Mouse (Mus musculus): ENCODE results near the gene Hspa8.
"Not testable (repeated sequence)": the region's sequence is repeated elsewhere in the genome, so short reads cannot be mapped to it uniquely, and the experiment has no call there.

The Hspa8 gene

DNA sequence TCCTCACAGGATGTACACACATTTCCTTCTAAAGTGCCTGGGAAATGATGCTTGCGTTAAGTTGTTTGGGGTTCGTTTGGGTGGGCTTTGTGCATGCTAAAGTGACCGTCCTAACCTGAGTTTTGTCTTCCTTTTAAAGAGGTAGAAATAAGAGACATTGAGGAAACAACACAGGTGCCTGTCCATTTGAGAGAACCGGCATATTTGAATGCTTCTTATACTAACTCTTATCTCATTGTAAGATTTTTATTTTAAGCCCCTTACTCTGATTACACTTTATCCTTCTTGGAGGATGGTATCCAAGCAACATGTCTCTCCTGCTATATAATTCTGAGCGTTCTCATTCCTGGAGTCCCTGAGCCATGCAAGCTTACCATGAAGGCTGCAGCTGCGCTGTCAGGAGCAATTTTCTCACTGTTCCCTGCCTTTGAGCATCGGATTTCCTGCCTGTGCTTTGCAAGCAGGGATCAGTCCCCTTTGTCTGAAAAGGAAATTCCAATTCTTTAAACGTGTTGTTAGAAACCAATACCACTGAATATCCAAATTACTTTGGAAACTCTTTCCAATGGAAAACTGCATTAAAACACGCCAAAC is 16.3 kb upstream of the Hspa8 start:
- peak; percentile 70 for DNase-seq (ENCODE audit: low spot score)

DNA sequence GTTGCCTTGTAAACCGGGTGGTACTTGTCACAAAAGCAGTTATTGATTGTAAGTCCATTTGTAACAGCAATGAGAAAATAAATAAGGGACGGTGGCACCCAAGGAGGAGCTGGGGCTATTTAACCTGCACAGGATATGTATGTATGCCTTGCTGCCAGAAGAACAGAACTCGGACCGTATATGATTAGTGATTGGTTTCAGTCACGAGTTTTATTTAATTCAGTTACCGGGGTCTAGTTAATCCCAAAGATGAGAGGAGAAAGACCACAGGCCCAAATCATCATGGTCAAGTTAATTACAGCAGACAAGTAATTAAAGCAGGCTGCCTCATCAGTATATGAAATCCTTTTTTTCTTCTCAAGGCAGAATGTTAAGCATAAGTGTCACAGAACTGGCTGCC is 15.3 kb upstream of the Hspa8 start:
- DNase-seq (ENCODE audit: low spot score): no peak

DNA sequence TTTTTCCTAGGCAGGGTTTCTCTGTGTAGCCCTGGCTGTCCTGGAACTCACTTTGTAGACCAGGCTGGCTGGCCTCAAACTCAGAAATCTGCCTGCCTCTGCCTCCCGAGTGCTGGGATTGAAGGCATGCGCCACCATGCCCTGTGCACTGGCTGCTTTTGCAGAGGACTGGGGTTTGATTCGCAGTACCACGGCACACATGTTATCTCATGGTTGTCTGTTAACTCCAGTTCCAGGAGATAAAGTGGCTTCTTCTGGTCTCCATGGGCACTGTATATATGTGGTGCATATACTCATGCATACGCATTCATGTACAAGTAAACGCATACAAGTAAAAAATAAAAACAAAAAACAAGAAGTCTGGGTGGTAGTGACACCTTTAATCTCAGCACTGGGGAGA is 14.0 kb upstream of the Hspa8 start:
- not testable (repeated sequence) for DNase-seq (ENCODE audit: low spot score)

DNA sequence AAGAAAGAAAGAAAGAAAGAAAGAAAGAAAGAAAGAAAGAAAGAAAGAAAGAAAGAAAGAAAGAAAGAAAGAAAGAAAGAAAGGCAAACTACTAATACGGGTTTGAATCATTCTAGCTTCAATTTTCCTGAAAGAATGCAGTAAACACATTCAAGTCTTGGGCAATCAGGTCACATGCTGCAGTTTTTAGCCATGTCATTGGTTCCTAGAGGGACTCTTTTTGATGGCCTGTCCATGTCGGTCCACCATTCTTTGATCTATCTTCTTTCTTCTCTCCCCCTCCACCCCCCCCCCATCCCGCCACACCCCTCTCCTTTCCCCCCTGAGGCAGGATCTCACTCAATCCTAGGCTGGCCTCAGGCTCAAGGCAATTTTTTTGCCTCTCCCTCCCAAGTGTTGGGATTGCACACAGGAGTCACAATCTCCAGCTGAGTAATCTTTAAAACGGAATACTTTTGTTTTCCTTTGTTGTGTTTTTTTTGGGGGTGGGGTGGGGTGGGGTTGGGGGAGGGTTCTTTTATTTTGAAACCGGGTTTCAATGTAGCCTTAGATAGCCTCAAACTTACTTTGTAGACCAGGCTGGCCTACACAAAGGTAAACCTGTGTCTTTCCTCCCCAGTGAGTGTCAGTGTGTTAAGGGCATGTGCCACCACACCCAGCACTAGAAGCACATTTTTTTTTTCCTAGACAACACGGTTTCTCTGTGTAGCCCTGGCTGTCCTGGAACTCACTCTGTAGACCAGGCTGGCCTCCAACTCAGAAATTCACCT is 8.7 kb upstream of the Hspa8 start:
- no peak for DNase-seq (ENCODE audit: low spot score)

DNA sequence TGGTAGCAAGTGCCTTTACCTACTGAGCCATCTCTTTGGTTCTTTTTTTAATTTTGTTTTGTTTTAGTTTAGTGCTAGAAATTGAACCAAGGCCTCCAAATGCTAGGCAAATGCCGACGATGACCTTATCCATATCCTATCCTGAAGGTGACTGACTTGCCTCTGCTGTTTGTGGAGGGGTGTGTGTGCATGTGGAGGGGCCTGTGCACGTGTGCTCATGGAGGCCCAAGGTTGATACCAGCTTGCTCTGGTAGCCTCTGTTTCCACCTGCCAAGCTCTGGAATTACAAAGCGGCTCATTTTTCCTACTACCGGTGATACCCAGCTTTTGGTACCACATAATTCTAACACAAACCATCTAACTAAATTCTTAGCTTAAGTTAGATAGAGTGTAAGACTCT is 7.2 kb upstream of the Hspa8 start:
- no peak for DNase-seq (ENCODE audit: low spot score)

DNA sequence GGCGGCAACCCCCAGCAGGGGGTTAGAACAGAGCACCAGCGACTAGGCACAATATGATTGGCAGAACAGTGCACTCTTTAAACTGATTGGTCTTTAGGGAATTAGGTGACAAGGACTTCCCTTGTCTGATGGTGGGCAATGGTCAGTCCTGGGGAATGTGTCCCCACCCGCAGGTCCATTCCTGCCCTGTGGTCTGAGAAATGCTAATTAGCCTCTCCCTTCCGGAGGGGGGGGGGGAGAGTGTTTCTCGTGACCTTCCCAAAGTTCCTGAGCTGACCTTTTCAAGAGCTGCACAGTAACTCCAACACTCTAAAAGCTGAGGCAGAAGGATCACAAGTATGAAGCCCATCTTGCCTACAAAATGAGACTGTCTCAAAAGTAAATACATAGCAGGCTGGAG is 6.5 kb upstream of the Hspa8 start:
- DNase-seq (ENCODE audit: low spot score): no peak

DNA sequence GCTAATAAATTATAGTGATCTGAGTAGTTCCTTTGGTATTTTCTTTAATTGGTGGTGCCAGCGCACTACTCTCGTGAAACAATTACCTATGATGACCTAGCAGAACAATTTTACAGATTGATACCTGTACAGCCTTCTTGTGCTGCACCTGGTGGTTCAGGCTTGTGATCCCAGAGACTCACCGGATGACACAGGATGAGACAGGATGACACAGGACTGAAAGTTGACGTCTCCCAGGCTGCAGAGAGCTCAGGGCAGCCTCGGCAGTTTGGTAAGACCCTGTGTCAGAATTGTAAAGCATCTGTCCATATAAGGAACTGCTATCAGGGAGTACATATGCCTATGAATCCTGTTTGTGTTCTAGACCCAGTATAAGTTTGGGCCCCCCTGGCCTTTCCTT is 5.9 kb upstream of the Hspa8 start:
- no peak for DNase-seq (ENCODE audit: low spot score)

DNA sequence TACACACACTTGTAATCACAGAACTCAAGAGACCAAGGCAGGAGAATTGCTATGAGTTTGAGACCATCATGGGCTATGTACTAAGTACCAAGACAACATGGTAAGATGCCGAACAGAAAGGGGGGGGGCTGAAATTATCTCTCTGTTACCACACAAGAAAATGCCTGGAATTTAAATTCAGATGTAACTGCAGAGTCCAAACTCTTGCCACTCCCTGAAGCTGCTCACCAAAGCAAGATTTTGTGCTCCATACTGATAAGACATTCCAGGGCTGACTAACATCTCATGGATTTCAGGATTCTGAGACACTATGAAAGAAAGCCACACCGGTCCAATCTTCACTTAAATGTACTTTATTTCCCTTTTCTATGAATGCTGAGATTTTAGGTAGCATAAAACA is 5.2 kb upstream of the Hspa8 start:
- no peak for DNase-seq (ENCODE audit: low spot score)

DNA sequence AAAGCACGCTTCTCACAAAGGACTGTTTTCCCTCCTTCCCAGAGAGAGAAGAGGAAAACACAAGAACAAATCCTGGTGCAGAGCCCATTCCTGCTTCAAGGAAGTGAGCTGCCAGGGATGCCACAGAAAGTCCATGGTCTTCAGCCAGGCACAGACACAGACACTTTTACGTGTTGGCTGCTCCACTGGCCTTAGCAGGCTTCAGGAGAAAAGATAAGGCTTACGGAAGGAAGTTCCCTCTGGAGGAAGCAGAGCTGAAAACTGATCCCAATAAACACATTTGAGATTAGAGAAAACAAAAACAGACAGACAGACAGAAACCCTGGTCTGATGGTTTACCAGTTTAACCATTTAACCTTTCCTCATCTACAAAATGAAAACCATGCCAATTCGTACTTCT is 4.7 kb upstream of the Hspa8 start:
- DNase-seq (ENCODE audit: low spot score): no peak

DNA sequence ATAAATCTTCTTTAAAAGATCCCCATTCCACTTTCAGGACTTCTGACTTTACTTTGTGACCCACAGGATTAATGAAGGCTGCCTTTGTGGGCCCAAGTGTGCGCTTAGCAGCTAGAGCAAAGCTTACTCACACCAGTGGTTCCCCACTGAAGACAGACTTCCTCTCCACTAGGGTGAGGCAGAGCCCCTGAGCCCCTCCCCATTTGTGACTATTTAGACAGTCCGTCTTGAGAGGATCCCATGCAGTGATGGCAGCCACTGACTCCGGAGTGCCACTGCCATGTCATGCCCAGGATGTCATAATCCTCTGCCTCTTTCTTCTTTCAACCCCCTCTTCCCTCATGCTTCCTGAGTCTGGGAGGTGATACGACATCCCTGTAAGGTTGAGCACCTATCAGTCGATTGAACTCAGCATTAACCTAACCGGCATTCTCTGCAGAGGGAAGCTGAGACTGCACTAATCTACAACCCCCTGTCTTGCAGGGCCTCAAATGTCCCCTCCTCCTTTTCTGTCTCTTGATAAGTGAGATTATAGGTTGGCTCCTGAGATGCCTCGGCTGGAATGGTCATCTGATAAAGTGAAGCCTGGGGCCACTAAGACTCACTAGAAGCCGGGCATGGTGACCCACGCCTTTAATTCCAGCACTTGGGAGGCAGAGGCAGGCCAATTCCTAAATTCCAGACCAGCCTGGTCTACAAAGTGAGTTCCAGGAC is 2.4 kb upstream of the Hspa8 start:
- no peak for DNase-seq (ENCODE audit: low spot score)

DNA sequence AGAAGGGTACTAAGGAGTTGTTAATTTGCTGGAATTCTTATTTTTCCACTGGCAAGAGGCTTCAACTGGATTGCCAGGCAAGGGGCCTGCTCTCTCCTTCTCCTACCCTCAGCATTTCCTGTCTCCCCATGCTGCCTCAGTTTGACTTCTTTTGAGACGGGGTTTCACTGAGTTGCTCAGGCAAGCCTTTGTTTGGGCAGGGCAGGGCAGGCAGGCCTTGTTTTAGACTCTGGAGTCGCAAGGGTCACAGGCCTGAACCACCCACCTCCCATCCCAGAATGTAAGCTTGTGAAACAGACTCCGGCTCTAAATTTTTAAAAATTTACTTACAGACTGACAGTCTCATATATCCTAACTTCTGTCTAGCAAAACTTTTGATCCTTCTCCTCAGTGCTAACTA is 1.7 kb upstream of the Hspa8 start:
- DNase-seq (ENCODE audit: low spot score): no peak

DNA sequence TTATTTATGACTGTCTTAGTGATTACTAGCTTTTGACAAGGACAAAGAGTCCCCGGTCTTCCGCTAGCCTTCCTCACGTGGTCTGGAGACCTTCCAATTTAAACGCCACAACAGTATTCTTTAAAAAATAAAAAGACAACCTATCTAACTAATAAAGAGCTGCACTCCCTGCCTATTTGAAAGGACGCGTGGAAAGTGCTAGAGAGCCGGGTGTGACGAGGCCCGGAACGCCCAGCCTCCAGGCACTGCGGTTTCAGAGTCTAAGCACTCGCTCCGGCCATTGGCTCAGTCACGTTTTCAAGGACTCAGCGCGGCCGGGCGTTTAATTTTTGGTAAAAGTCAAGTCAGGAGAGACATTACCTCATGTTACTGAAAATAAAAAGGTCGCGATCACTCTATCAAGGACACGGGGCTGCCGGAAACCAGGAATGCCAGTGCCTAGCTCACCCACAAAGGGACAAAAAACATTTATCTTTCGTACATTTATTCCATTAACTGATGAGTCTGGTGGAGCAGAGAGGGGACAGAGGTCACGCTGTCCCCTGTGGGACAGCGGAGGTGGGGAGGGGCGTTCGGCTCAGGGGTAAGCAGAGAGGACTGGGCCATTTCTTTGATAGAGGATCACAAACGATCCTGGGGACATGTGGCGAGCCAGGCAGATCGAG is 815 bp upstream of the Hspa8 start:
- DNase-seq (ENCODE audit: low spot score): peak; percentile 75

DNA sequence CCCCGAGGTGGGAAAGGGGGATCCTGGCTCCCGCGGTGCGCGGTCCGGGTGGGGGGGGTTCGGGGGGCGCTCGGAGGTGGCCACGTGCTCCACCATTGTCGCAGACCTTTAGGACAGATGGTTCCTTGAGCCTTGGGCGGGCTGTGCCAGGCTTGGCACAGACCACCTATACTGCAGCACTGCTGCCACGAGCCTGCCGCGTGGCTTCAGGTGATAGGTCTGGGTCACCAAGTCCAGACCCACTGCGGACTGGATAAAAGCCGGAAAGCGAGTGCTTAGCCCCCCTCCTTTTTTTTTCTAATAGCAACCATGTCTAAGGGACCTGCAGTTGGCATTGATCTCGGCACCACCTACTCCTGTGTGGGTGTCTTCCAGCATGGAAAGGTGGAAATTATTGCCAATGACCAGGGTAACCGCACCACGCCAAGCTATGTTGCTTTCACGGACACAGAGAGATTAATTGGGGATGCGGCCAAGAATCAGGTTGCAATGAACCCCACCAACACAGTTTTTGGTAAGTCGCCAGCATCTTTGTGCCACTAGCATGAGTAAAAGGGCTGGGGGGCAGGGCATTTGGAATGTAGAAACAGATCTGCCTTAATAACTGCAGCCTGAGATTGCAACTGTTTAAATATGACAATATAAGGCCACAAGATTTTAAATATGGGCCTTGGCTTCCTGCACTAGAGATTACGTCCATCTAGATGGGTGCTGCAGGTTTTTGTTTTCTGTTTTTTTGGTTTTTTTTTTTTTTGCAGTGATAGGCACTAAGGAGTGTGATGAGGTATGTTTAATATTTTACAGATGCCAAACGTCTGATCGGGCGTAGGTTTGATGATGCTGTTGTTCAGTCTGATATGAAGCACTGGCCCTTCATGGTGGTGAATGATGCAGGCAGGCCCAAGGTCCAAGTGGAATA is 1.1 kb downstream of the Hspa8 start:
- not testable (repeated sequence) for DNase-seq (ENCODE audit: low spot score)

DNA sequence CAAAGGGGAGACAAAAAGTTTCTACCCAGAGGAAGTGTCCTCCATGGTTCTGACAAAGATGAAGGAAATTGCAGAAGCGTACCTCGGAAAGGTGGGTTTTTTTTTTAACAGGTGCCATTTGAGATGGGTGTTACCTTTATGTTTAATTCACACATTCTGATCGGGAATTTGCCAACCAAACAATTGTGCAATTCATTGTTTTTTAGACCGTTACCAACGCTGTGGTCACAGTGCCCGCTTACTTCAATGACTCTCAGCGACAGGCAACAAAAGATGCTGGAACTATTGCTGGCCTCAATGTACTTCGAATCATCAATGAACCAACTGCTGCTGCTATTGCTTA is 1.7 kb downstream of the Hspa8 start:
- DNase-seq (ENCODE audit: low spot score): not testable (repeated sequence)

DNA sequence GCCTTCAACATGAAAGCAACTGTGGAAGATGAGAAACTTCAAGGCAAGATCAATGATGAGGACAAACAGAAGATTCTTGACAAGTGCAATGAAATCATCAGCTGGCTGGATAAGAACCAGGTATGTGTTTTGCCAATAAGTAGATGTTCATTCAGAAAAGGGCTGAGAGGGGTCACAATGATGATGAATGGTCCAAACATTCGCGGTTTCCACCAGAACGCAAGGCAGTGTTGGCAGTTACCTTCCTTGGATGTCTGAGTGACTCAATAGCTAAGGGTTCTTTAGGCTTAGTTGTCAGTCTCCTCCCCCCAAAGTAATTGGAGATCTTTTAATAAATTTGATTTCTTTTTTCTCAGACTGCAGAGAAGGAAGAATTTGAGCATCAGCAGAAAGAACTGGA is 3.8 kb downstream of the Hspa8 start:
- not testable (repeated sequence) for DNase-seq (ENCODE audit: low spot score)

DNA sequence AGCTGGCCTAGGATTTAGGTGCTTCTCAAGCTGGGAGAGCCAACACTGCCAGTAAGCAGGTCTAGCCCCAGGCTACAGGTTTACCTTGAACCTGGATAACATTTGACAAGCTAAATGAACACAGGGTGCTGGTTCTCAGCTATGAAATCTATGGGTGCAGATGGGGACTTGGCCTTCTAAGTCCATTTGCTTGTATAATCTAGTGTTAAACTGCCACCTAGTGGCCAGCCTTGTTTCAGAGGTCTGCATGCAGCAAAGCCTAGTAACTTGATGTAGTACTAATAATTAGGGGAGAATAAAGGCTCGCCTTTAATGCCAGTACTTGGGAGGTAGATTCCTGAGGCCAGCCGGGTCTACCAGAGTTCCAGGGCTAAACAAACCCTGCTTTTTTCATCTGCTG is 4.5 kb downstream of the Hspa8 start:
- peak; percentile 88 for DNase-seq (ENCODE audit: low spot score)

DNA sequence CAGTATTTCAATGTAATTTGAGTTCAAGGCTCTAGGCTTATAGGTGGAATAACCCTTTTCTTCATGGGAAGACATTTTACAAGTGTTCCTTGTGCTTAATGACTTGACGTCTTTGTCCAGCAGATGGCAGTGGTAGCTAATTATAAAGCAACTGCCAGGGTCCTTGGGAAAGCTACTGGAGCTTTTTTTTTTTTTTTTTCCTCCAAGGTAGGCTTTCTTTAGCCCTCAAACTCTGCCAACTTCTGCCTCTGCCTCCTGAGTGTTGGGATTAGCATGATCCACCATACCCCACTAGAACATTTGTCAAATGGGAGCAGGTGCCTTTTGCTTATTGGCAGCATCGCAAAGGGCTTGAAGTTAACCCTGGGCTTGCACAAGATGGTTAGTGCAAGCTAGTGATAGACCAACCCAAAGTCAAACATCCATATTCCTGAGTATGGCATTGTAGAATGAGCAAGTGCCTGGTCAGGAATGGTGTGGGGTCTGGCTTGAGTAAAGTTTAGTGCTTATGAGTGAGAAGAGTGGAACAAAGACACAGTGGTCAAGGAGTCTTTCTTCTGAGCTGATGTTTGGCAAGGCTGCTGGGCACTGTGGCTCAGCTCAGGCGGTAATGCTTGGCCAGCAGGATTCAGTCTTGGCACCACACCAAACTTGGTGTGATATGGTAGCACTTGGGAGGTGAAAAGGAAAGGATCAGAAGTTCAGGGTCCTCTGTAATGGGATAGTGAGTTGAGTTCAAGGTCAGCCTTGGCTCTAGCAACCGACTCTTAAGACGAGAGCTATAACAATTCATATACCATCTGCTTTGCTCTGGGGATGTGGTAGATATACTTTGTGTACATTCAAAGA is 5.9 kb downstream of the Hspa8 start:
- DNase-seq (ENCODE audit: low spot score): peak; percentile 56

DNA sequence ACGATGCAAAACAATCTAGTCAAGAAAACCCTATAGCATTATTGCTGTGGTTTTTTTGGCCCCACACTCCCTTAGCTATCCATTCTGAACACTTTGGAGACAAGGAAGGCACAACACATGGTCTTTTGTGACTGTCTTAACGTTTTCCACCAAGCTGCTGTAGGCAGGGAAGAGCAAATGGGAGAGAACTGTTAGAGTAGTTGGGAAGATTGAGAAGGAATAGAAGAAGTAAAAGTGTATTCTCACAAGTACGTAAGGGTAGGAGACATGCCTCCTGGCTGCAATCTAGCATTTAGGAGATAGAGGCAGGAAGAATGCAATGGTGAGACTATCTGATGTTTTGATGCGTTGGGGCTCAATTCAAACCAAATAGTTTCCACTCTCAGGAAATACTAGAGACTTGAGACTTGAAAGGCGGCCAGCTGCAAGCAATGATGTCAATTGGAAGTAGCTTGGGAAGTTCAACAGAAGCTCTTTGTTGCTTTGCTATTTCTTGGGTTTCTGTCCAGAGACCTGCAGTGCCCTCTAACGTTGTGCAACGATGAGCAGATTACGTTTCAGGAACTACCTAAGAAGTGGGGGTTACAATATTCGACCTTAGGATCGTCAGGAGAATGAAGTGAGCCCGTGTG is 6.6 kb downstream of the Hspa8 start:
- DNase-seq (ENCODE audit: low spot score): no peak

DNA sequence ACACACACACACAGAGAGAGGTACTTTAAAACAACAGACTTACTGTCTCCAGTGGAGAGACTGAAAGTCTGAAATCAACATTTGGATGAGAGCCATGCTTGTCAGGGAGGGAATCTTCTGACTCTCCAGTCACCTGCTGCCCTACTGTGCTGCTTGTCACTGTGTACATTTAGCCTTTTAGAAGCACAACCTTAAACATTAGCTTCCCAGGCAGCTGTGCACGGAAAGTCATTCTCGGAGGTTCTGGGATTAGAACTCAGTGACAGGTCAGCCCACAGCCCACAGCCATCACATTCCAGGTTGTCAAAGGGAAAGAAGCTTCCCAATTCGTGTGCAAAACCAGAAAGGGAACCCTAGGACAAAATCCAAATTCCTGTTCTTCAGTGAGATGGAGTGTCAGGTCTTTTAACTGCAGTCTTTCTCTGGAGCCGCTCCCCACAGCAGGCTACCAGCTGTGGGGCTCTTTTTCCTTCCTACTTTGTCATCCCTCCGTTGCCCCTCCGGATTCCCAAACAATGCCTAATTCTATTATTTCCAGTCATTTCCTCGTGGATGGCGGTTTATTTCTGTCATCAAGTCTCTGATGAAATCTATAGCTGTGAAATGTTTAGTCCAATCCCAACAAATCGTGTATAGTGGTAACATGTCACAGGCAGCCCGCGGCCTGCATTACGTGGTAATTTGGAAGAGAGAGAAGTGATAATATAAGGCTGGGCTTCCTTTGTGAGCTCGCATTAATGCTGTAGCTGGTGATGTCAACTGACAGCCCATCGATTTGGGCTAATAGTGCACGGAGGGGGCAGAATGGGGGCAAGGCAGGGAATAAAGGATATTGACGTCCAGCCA is 7.5 kb downstream of the Hspa8 start:
- DNase-seq (ENCODE audit: low spot score): peak; percentile 55

DNA sequence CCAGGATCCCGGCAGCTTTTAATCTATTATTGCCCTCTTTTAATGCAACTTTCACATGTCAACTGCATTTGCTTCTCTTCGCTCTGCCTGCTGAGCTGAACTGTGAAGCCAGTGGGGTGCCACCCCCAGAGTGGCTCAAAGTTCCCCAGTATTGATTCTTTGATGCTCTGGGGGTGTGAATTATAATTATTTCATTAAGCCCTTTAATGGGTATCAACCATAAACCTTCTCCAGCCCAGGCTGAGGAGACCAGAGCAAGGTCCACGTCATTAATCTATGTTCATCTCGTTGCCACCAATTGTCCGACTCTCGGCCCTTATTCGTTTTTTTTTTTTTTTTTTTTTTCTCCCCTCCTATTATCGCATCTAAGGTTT is 8.1 kb downstream of the Hspa8 start:
- no peak for DNase-seq (ENCODE audit: low spot score)
